ENCODE assay signal across 9 mouse cellular contexts in the genomic region with DNA sequence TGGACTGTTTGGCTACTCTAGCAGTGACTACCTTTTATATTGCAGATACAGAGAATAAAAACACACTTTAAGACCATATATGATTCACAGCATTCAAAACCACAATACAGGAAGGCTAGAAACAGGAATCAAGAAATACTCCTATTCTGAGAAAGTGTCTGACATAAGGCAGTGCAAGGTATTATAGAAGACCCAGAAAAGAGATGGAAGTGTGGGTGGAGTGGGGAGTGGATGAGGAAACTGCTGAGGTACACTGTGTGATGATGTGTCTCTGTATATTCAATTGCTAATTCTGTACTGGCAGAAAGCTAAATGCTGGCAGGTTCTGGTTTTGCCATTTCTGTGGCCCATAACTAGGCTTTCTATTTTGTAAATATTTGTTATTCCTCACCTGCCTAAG.
"Had no signal": no experiment of that assay in that cellular context is flagged by ENCODE, and none has a peak within 500 bp of the region (broad histone marks: within the 10 kb centered on the region; RNA-seq: fewer than 3 reads in every experiment).

No protein-coding gene starts in this region.

- DNase-seq: lung, adult 18-20 months; lung, embryonic 14.5 days; lung, postnatal 10 days; lung, postnatal 4 days; midbrain, embryonic 14.5 days; thymus, adult 2 months; thymus, postnatal 25 days; thymus, postnatal 4 days had no signal

- ATAC-seq: midbrain, embryonic 16.5 days had no signal
